Mouse (Mus musculus) spleen, postnatal 4 days (tissue): ENCODE measurements around the gene Farsb.

Experiments
- DNase-seq, 2 experiments: peaks; one replicate each; pipeline ENCODE4 v3.0.0; 2022; ENCODE audit warnings: low spot score in 2 of 2

The Farsb gene

DNA sequence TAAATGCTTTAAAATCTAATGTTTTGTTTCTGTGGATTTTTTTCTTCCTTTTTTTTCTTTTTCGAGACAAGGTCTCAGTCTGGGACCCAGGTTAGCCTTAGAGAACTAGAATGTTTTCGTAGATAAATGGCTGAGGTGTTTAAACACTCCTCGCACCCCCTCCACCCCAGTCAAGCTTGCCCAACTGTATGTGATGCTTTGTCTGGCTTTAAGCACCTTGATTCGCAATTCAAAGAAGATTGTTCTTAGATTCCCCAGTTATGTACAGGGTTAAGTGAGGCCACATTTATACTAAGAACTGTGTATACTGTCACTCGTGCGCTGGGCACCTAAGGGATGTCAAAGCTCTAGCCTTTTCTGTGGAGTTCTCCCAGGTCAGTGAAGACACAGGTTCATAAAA lies 68.4 kb downstream of the Farsb start:
- DNase-seq: no peak

DNA sequence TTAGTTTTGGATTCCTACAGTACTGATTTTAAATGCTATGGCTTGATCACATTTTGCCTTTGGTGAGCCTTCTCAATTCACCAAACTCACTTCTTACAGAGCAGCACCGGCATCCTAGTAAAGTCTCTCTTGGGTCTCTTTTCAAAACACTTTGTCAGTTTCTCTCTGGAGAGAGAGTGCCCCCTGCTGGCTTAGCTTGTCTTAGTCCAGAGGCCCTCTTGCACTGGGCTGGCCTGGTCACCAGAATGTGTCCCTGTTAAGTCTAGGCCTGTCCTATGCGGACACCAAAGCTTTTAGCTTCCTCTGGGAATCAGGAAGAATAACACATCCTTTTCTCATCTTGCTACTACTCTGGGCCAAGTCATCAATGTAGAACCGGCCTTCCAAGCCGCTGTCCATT lies 69.1 kb downstream of the Farsb start:
- peak; percentile 60 to 82 for DNase-seq

DNA sequence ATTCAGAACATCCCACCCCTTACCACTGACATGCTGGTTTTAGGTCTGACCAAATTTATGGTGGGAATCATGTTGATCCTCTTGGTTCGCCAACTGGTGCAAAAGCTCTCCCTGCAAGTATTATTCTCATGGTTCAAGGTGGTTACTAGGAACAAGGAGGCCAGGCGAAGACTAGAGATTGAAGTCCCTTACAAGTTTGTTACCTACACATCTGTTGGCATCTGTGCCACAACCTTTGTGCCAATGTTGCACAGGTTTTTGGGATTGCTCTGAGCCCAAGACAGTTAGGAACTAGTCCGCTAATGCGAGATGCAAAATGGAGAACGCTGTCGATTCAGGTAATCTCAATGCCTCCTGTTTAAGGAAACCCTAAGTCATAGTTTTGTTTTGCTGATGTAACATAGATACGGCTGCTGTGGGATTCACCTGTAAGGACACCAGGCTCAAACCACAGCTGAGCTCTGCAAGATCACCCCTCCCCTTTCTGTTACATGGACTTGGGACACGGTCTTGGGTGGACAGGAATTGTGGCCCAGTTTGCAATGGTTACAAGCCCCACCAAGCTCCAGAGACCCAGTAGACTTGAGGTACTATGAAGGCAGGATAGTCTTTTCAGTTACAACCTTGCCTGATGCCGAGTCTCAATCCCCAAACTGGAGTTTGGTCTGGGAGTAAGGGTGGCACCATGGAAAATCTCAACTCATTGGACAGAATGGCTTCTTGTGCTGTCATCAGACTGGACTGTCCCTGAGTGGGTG lies 71.4 kb downstream of the Farsb start:
- DNase-seq: no peak

DNA sequence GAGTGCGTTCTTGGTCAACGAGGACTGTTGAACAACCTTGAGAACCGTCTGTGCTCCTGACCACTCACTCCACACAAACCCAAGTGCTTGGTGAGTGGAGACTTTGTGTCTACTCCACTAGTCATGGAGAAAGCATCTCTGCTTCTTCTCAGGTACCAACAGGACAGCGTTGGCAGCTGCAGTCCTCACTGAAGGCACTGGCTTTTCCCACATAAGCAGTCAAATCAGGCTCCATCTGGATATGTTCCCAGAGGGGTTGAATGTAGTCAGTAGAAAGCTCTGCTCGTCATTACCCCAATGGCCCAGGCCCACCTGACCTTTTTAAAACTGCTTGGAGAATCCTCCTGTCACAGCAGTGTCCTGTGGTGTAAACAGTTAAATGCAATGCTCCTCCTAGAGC lies 74.3 kb downstream of the Farsb start:
- DNase-seq: no peak

DNA sequence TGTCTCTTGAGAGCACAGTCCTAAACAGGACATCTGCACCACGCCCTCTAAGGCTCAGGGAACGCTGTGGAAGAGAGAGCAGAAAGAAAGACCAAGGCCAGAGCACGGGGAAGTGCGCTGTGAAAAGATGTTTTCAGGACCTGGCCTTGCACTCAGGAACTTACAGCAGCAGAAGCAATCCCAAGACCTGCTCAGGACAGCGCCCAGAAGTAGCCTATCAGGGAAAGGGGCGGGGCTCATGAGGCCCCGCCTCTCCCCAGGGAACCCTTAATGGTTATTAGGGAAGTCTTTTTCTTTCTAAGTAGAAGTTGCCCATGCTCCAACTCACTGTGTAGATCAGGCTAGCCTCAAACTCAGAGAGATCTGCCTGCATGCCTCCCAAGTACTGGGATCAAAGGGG lies 76.0 kb downstream of the Farsb start:
- no peak for DNase-seq

DNA sequence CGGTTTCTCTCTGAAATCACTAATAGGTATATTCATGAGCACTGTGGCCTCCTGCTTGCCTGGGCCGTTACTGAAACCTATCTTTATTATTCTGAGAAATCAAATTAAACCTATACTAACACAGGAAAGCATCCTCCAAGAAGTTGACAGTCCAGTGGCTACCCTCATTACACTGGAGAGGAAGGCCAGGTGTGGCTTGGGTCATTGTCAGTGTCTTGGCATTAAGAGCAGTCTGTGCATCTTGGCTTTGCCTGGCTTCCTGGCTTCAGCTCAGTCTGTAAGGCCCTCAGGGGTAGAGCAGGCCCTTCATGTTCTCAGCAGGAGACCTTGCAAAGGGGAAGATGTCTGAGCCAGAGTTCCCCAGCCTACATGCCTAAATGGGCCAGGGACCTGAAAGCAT lies 79.3 kb downstream of the Farsb start:
- DNase-seq: no peak

DNA sequence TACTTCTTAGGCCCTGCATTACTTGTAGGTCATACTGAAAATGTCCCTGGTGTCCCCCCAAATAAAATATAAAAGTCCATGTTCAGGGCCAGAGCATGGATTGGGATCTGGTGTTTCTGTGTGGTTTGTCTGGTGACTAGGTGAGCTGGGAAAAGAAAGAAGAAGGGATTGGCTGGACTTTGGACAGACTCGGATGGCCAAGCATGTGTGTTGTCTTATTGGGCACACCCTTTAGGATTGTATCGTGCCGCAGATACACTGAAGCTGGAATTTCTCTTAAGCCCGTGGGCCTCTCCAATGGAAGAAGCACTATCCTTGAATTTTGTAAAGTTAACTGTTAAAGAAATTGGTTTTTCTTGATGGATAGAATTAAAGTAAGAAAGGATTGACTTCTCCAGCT lies 87.3 kb downstream of the Farsb start:
- no peak for DNase-seq

DNA sequence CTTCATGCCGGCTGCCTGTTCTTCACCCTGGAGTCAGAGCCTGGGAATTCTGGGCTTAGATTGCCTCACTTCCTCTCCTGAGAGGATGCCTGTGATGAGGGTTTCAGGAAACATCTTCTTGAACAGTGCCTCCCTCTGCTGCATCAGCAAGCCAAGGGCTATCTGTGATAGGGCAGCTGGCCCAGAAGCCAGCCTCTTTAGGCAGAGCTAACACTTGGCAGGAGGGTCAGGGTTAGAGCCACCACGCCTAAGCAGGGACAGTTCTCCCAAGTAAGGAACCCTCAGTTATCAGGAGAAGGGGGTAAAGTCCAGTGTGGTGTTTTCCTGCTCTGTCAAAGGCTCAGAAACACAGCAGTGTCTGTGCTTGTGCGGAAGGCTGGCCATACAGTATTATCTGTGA lies 88.9 kb downstream of the Farsb start:
- no peak for DNase-seq

DNA sequence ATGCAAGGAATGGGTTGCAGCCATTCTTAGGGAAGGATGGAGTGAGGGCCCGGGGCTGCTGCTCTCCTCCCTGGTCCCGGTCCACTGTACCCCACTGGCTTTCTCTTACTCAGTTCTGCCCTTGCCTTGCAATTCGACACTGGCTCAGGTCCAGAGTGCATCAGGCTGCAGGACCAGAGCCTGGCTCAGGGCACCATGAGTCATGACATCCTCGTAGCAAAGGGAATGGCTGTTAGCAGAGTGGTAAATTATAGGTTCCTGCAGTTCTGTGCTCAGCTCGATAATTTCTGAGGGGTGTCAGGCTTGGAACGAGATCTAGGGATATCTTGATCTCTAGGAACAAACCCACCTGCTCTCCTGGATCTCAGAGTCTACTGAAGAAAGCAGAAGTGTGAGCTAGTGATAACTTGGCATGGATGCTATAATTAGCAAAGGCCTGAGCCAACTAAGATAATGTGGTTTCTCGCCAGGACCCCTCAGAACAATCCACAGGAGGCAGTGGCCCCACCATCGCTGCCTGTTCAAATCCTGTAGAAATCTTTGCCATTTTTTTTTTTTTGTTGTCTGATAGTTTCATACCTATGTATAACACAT lies 92.3 kb downstream of the Farsb start:
- no peak for DNase-seq

DNA sequence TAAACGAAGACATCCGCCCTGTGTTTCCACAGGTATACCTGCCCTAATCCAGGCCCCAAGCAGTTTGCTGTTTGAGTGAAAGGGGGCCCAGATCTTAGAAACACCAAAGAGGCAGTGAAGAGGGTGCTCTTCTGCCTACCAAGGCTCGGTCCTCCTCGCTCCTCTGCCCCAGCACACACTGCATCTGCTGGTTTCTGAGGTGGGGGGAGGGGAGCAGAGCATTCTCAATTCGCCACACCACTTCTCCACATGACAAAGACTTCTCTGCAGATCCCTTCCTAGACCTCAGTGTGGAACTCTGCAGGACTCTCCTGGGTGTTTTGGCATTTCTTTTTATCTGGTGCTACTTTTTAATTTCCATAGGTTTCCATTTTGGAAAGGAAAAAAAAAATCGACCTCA lies 93.0 kb downstream of the Farsb start:
- DNase-seq: no peak

DNA sequence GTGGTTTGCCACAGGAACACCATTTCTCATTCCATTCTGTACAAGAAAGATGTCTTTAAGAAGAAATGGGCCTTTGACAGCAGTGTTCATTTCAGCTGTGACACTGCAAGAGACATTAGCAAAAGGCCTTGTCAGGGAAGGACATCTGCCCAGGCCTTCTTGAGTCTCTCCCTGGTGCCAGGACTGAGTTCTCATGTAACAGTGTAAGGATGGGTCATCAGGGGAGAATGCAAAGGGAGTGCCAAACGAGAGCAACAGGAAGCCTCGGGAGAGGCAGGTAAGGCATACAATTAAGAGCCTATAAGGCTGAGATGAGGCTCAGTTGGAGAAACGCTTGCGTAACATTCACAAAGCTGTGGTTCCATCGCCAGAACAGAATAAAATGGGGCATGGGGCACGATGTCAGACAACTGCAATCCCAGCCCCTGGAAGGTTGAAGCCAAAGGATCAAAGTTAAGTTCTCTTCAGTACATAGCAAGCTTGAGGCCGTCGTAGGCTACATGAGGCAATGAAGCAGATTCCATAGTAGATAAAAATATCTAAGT lies 93.4 kb downstream of the Farsb start:
- no peak for DNase-seq

DNA sequence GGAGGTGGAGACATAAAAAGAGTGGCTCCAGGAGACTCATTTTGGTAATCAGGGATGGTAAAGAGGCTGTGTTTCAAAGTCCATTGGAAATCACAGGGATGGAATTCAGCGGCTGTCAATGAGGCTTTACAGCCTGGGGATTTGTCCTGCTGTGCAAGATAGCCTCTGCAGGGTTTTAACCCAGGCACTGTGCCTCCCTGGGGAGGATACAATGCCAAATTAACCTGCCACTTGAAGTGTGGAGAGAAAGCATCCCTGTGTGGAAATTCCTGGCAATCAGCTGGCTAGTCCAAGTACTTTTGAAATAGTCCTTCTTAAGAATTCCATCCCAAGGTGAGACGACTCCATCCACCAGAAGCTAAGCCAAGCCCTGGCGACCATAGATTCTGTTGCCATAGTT lies 99.8 kb downstream of the Farsb start:
- DNase-seq: no peak

DNA sequence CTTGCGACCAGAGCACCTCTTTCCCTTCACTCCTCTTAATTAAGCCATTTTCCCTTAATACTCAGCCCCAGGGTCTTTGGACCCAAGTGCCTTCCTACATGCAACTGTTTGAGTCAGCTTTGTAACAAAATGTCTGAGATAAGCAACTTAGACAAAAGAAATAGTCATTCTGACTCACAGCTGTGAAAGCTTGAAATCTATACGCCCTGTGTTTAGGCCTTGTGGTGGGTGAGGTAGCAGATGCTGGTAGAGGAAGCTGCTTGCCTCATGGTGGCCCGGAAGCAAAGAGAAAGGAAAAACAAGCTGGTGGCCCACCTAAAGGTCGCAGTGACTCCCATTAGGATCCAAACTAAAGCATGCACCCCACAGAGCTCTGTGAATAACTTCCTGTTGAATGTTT lies 100.8 kb downstream of the Farsb start:
- DNase-seq: no peak

DNA sequence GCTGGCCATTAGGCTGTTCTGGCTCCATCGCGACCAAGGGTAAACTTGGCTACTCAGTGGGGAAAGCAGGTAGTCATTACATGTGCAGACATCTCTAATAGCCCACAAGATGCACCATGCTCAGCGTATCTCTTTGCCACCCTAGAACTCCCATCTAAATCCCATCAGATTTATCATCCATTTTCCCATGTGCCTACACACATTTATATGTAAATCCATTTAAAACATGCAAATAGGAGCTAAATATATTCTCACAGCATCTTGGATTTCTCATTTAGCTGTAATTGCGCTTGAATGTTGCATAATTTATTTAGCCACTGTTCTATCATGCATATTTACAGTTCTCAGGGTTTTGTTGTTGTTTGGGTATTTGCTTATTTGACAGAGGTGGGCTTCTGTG lies 107.7 kb downstream of the Farsb start:
- DNase-seq: no peak

DNA sequence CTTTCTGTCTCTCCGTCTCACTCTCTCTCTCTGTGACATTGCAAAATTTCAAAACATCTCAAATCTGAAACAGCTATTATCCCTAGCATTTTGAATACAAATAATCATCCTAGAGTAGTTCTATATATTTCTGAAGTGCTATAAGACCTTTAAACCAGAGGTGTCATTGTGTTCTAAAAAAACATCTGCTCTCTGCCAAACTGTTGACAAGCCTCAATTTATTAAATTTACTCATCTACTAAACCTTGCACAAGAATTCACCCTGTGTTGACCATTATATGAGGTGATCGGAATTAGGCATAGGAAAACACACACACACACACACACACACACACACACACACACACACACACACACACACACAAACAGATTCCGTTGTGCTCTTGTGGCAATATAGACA lies 113.6 kb downstream of the Farsb start:
- DNase-seq: no peak

DNA sequence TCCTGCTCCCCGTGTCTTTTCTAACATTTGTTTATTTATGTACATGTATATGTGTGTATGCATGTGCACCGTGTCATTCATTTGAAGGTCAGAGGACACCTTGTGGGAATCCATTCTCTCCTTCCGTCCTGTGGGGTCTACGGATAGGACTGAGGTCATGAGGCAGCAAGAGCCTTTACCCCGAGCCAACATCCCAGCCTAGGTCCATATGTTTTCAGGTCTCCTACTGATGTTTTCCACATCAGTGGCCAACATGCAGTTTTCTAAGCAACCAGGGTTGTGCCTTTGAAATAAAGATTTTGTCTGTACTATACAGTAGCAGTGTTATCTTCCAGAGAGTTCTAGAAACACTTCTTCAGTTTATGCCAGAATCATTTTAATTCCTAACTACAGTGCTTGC lies 114.9 kb downstream of the Farsb start:
- no peak for DNase-seq

DNA sequence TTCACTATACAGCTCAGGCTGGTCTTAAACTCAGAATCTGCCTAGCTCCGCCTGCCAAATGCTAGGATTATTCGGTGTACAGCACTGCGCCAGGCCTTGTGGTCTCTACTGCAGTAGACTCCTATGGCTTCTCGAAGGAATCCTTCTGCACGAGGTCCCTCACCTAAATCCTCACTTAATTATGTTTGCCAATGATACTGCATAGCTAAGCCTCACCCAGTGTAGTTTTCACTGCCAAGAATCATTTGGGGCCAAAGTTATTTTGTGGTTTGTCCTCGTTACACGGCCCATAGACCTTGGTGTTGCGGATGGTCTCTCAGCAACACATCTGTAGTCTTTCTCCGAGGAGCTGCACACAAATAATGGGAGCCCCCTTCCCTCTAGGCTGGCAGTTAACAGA lies 116.4 kb downstream of the Farsb start:
- DNase-seq: no peak

DNA sequence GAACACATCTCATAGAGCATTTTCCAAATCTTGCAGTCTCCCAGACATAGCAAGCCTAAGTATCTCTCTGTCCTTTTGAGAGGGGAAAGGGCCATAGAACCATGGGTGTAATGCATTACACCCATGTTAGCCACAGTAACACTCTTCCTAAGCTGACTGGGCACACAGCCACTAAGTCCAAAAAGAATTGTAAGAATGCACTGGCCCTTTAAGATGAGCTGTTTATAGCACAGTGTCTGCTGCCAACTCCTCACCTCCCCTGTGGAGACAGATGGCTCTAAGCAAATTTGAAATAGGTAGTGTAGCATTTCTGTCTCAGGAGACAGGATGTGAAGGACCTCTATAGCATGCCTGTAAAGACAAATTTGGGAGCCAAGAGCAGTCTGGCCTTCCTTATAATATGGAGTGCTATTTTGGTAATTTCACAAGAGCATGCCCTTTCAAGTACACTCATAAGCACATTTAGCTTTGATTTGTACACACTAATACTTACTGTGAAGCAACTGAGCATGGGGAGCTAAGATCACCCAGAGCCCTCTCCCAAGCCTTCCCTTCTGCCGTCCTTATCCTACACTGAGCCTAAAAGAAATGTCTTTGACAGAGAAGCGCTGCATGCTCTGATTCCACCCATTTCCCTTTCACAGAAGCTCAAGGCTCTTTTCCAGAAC lies 117.0 kb downstream of the Farsb start:
- no peak for DNase-seq

DNA sequence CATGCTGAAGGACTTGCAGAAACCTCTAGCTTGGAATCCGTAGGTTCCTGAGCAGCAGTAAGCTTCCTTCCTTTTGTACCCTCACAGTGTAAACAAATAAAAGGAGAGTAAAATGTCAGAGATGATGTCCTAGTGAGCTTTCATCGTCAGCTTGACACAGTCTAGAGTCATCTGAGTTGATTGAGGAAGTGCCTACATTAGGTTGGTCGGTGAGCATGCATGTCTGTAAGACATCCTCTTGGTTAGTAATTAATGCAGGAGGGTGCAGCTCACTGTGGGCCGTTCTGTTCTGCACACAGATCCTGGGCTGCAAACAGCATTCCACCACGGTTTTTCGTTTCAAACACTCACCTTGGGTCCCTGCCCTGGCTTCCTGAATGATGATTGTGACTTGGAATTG lies 118.6 kb downstream of the Farsb start:
- no peak for DNase-seq
